Mouse (Mus musculus) E14TG2a.4 (cell line): Measurements from ENCODE around the gene Etfbkmt.

ENCODE experiments used
- H3K27me3 ChIP-seq: 2 replicates; pipeline ENCODE4 v1.6.1; 2014; ENCODE audit warnings: low read length, control low read depth; ENCODE audit not compliant: insufficient read depth
- H3K36me3 ChIP-seq: 2 replicates; pipeline ENCODE4 v1.6.1; 2014; ENCODE audit warnings: low read length, control low read depth; ENCODE audit not compliant: insufficient read depth
- H3K4me1 ChIP-seq: replicated peaks from 2 replicates; pipeline ENCODE4 v1.6.1; 2014; ENCODE audit warnings: low read depth, low read length, control low read depth
- H3K4me3 ChIP-seq: replicated peaks from 2 replicates; pipeline ENCODE4 v1.5.1; 2014; ENCODE audit warnings: mild to moderate bottlenecking, low read length
- H3K9me3 ChIP-seq: 2 replicates; pipeline ENCODE4 v1.6.1; 2014; ENCODE audit warnings: low read length, control low read depth
- CTCF ChIP-seq: conservative IDR thresholded peaks from 2 replicates; pipeline ENCODE4 v1.5.1; 2014; ENCODE audit warnings: low read length
- NANOG ChIP-seq: IDR thresholded peaks from 2 replicates; pipeline ENCODE4 v1.6.1; 2014; ENCODE audit warnings: borderline replicate concordance, low read length, mixed read lengths
- POU5F1 ChIP-seq: IDR thresholded peaks from 2 replicates; pipeline ENCODE4 v1.6.1; 2014; ENCODE audit warnings: low read length, borderline replicate concordance

The Etfbkmt gene

GRCm38 (mm10) chr6:149139471-149139870, at the start of gene Etfbkmt:
Etfbkmt (plus strand) TSS chr6:149139849.
- no peak for TF ChIP-seq CTCF
- no peak for TF ChIP-seq POU5F1
- no peak for TF ChIP-seq NANOG
- Histone ChIP-seq H3K27me3 (no peaks in the 10 kb centered on the region), H3K4me1 (peaks cover 69% of the 10 kb centered on the region), H3K36me3 (peaks cover 16% of the 10 kb centered on the region), H3K4me3 (no peak within 1 kb of the TSS), H3K9me3 (no peaks in the 10 kb centered on the region)

GRCm38 (mm10) chr6:149092406-149092805, 47.2 kb upstream of the Etfbkmt start:
- no peaks in the 10 kb centered on the region for H3K27me3 ChIP-seq
- H3K4me3 ChIP-seq, result no peak overlapping the region
- TF ChIP-seq NANOG (no peak), POU5F1 (no peak), CTCF (no peak)
- no peaks in the 10 kb centered on the region for H3K36me3 ChIP-seq
- no peaks in the 10 kb centered on the region for H3K9me3 ChIP-seq
- no peaks in the 10 kb centered on the region for H3K4me1 ChIP-seq

DNA sequence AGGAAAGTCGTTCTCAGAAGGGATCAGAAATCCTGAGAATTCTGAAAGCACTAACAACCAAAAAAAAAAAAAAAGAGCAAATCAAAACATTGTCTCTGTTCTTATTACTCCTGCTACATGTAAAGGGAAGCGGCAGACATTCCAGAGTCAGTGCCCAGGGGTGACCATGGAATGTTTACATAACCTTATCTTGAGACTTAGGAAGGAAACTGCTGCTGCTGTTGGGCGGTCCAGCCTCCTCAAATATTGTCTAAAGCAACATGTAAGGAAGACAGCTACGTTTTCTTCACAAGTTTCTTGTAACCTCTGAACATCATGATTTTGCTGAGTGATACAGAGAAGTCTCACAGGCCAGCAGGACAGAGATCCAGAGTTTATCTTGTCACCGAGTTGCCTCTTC, 46.2 kb upstream of the Etfbkmt start:
- TF ChIP-seq CTCF (no peak), NANOG (no peak), POU5F1 (no peak)
- no peaks in the 10 kb centered on the region for H3K9me3 ChIP-seq
- no peak overlapping the region for H3K4me3 ChIP-seq
- H3K36me3 ChIP-seq, result no peaks in the 10 kb centered on the region
- no peaks in the 10 kb centered on the region for H3K4me1 ChIP-seq
- no peaks in the 10 kb centered on the region for H3K27me3 ChIP-seq

GRCm38 (mm10) chr6:149094555-149094954, 45.1 kb upstream of the Etfbkmt start:
- Histone ChIP-seq H3K4me1 (no peaks in the 10 kb centered on the region), H3K36me3 (no peaks in the 10 kb centered on the region), H3K4me3 (no peak overlapping the region), H3K27me3 (peaks cover 8% of the 10 kb centered on the region), H3K9me3 (no peaks in the 10 kb centered on the region)
- no peak for TF ChIP-seq NANOG
- TF ChIP-seq POU5F1, result no peak
- no peak for TF ChIP-seq CTCF

GRCm38 (mm10) chr6:149095389-149095788, 44.3 kb upstream of the Etfbkmt start:
- Histone ChIP-seq H3K9me3 (no peaks in the 10 kb centered on the region), H3K4me3 (no peak overlapping the region), H3K4me1 (no peaks in the 10 kb centered on the region; the same call in 1 of the 2 replicates), H3K36me3 (no peaks in the 10 kb centered on the region), H3K27me3 (peaks cover 11% of the 10 kb centered on the region)
- TF ChIP-seq NANOG (no peak), CTCF (no peak; the same call in 1 of the 2 replicates), POU5F1 (no peak)

DNA sequence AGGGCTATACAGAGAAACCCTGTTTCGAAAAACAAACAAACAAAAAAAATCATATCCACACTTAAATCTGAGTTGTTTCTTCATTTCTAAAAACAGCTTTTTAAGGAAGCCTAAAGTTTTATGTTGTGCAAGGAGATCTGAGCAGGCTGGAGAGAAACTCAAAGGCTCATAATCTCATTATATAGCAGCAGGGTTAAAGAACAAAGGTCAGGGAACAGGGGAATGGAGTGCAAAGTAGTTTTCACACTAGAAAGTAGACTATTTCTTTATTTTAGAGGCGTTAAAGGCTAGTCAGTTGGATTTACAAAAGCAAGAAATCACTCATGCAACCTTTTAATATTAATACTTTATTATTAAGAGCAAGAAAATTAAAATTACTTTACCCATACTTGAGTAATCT, 43.4 kb upstream of the Etfbkmt start:
- Histone ChIP-seq H3K36me3 (no peaks in the 10 kb centered on the region), H3K27me3 (peaks cover 20% of the 10 kb centered on the region), H3K9me3 (no peaks in the 10 kb centered on the region), H3K4me1 (no peaks in the 10 kb centered on the region; the same call in 1 of the 2 replicates), H3K4me3 (no peak overlapping the region)
- no peak for TF ChIP-seq POU5F1
- TF ChIP-seq NANOG, result no peak

GRCm38 (mm10) chr6:149097276-149097675, 42.4 kb upstream of the Etfbkmt start:
- Histone ChIP-seq H3K4me3 (no peak overlapping the region), H3K27me3 (peaks cover 26% of the 10 kb centered on the region), H3K4me1 (peaks cover 4% of the 10 kb centered on the region), H3K36me3 (no peaks in the 10 kb centered on the region), H3K9me3 (no peaks in the 10 kb centered on the region)
- no peak for TF ChIP-seq CTCF
- TF ChIP-seq POU5F1, result no peak
- TF ChIP-seq NANOG, result no peak

- peaks cover 30% of the 10 kb centered on the region for H3K27me3 ChIP-seq
- no peak for TF ChIP-seq NANOG
- TF ChIP-seq POU5F1, result no peak
- no peak for TF ChIP-seq CTCF
- H3K9me3 ChIP-seq, result no peaks in the 10 kb centered on the region
- no peak overlapping the region for H3K4me3 ChIP-seq
- no peaks in the 10 kb centered on the region for H3K36me3 ChIP-seq
- H3K4me1 ChIP-seq, result peaks cover 4% of the 10 kb centered on the region
Measured at GRCm38 (mm10) chr6:149098993-149099392, 40.7 kb upstream of the Etfbkmt start.

DNA sequence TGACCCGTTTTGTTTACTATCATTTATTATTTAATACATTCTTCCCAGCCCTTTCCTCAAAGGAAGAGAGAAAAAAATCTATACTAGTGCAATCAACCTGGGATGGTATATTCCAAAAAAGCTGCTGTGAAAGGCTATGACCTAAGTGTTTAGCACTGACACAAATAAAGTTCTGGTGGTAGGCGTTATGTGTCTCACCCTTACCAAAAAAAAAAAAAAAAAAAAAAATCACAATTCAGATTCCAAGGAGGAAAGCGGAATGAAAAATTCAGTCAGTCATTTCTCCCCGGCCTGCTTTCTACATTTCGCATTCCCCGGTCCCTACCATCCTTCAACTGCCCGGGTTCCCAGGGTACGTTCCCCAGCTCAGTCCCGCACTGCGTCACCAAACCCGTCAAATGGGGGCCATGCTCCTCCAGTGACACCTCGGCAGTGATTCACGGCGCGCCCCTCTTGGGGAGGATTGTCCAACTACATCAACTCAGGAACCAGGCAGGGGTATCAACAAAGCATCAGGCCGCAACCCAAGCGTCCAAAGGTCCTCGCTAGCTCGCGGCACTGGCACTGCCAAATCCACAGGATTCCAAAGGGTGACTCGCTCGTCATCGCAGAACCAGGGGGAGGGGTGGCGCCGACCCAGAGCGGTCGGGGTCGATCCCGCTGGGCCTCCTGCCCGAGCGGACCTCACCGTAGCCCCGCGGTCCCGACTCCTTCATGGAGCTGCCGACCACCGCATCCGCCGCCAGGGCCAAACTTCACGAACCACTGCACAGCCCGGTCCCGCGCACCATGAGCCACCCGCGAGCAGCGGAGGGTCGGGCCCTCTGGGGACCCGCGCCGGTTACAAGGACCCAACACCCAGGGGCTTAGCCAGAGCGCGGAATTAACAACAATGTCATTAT, 39.2 kb upstream of the Etfbkmt start:
- Histone ChIP-seq H3K9me3 (no peaks in the 10 kb centered on the region), H3K4me3 (peak overlapping the region; percentile 92), H3K36me3 (no peaks in the 10 kb centered on the region), H3K27me3 (peaks cover 30% of the 10 kb centered on the region), H3K4me1 (peaks cover 4% of the 10 kb centered on the region)
- TF ChIP-seq NANOG (no peak), POU5F1 (no peak), CTCF (no peak)
